Mouse (Mus musculus) heart, embryonic 11.5 days (tissue): Measurements from ENCODE around the gene Phf23. TPM values are rescaled to one million over a fixed set of nuclear protein-coding genes. Genes with fewer than 3 reads are reported as not detected.

Experiments used
- ATAC-seq: fragments of 200-750 bp; cut with Nextera tagmentation; replicated peaks from 2 replicates; pipeline ENCODE4 v1.8.0; 2017; ENCODE audit warnings: moderate library complexity; ENCODE audit not compliant: insufficient number of reproducible peaks, low FRiP score, low TSS enrichment
- H3K27ac ChIP-seq: fragments of 300-500 bp; sonication (generic); 2 replicates; pipeline ENCODE4 v1.5.1; 2014; ENCODE audit warnings: mild to moderate bottlenecking, low read depth, low read length
- H3K27me3 ChIP-seq: fragments of 300-500 bp; sonication (generic); 2 replicates; pipeline ENCODE4 v1.6.1; 2014; ENCODE audit warnings: mild to moderate bottlenecking, low read length, mixed read lengths; ENCODE audit not compliant: control insufficient read depth, insufficient read depth
- H3K36me3 ChIP-seq: fragments of 300-500 bp; sonication (generic); 2 replicates; pipeline ENCODE4 v1.6.1; 2014; ENCODE audit warnings: mild to moderate bottlenecking, low read length, moderate library complexity, mixed read lengths; ENCODE audit not compliant: control insufficient read depth, insufficient read depth
- H3K4me1 ChIP-seq: fragments of 300-500 bp; sonication (generic); 2 replicates; pipeline ENCODE4 v1.6.1; 2014; ENCODE audit warnings: low read length; ENCODE audit not compliant: control insufficient read depth, insufficient read depth
- H3K4me2 ChIP-seq: fragments of 300-500 bp; sonication (generic); 2 replicates; pipeline ENCODE4 v1.6.1; 2014; ENCODE audit warnings: mild to moderate bottlenecking, moderate library complexity
- H3K4me3 ChIP-seq: fragments of 300-500 bp; sonication (generic); 2 replicates; pipeline ENCODE4 v1.5.1; 2014; ENCODE audit warnings: low read depth, low read length
- H3K9ac ChIP-seq: fragments of 300-500 bp; sonication (generic); 2 replicates; pipeline ENCODE4 v1.6.1; 2014; ENCODE audit warnings: mild to moderate bottlenecking, low read depth, low read length, moderate library complexity
- H3K9me3 ChIP-seq: fragments of 300-500 bp; sonication (generic); replicated peaks from 2 replicates; pipeline ENCODE4 v1.6.1; 2016; ENCODE audit warnings: low read length; ENCODE audit not compliant: control insufficient read depth
- whole genome bisulfite sequencing: fragments of 180-500 bp; shearing (Covaris S2); extraction: QIAGEN DNeasy Blood & Tissue Kit; methylation state at CpG from one replicate; pipeline ENCODE4 v1.1.7; 2014; ENCODE audit not compliant: insufficient replicate concordance; 5-methylcytosine and 5-hydroxymethylcytosine counted together
- polyA plus RNA-seq: library from polyadenylated mRNA; unstranded; fragments of >200 nt; fragmentation: Nextera tagmentation; extraction: Ambion mirVana; gene quantifications from 2 replicates; pipeline ENCODE4 v1.2.1, GENCODE M21; 2014

Gene Phf23
- 27.3 and 29.9 TPM in 2 replicates for polyA plus RNA-seq

DNA sequence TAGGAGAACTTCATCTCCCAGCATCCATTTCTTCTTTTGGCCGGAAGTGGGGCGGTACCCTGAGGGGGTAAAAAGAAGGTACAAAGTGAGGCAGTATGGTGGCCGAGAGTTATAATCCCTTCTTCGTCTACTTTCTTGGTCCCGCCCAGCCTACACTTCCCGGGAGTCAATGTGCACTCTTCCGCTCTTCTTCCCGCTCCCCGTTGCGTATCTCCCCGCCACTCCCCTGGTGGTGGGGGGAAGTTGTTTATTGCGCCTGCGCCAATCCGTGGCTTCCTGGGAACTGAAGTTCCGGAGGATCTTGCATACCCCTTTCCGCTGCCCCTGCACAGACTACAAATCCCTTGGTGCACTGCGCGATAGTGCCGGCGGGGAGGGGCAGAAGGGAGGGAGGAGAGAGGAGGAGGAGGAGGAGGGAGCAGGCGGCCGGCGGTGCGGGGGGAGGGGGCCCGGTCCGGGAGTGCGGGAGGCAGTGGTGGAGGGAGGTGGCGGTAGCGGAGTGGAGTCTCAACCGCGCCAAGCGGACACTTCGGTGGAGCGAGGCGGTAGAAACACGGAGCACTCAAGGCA lies at the start of gene Phf23:
Gene Phf23 (plus strand): TSS at position 387 of the 570 bp plus-strand sequence.
- WGBS: under 1% methylated on average over 36 of the region's 36 CpGs
- Histone ChIP-seq H3K27ac (peak within 1 kb of the TSS; percentile 99), H3K36me3 (peaks cover 24% of the 10 kb centered on the region), H3K9ac (peak within 1 kb of the TSS; percentile 97), H3K9me3 (no peaks in the 10 kb centered on the region), H3K4me1 (peaks cover 16% of the 10 kb centered on the region), H3K27me3 (no peaks in the 10 kb centered on the region), H3K4me3 (peak within 1 kb of the TSS; percentile 88), H3K4me2 (peak within 1 kb of the TSS; percentile 59)
- peak; percentile 76 for ATAC-seq

DNA sequence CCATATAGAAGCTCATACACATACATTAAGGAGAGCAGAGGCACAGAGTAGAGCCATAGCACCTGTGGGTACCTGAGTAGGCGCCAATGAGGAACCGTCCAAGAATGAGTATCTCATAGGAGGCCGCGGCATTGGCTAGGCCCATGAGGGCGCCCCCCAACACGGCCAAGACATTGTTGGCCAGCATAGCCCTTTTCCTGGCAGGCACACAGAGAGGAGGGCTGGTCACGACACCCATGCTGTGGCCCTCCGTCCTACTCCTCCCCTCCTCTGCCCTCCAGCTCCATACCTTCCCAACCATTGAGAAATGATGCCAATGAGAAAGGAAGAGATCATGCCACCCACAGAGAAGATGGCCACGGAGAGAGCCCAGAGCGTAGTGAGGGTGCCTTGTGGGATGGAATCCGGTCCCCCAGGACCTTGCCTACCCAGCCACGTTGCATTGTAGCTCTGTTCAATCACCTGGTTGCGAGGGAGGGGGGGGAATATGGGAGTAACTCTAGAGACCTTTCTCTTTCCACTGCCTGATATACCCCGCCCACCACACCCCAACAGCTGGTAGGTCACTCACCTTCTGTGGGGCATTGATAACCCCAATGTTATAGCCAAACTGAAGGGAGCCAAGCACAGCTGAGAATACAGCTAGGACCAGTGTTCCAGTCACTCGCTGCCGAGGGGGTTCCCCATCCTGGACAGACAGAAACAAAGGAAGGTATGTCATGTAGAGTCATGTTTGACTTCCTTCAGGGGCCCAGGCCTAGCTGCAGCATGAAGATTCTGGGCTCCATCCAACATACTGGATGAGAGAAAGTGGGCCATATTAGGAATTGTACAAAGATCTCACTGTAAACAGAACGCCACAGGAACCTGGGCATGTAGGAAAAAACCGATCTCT lies 49.3 kb upstream of the Phf23 start:
- Histone ChIP-seq H3K36me3 (peaks cover 11% of the 10 kb centered on the region), H3K27me3 (peaks cover 5% of the 10 kb centered on the region), H3K9ac (peak overlapping the region; percentile 74), H3K27ac (peak overlapping the region; percentile 93), H3K4me2 (peak overlapping the region; percentile 92), H3K4me1 (peaks cover 13% of the 10 kb centered on the region; the same call in 1 of the 2 replicates), H3K4me3 (peak overlapping the region; percentile 64), H3K9me3 (no peaks in the 10 kb centered on the region)
- peak; percentile 55; the same call in 1 of the 2 replicates for ATAC-seq
- WGBS: 84% methylated on average over 18 of the region's 18 CpGs

DNA sequence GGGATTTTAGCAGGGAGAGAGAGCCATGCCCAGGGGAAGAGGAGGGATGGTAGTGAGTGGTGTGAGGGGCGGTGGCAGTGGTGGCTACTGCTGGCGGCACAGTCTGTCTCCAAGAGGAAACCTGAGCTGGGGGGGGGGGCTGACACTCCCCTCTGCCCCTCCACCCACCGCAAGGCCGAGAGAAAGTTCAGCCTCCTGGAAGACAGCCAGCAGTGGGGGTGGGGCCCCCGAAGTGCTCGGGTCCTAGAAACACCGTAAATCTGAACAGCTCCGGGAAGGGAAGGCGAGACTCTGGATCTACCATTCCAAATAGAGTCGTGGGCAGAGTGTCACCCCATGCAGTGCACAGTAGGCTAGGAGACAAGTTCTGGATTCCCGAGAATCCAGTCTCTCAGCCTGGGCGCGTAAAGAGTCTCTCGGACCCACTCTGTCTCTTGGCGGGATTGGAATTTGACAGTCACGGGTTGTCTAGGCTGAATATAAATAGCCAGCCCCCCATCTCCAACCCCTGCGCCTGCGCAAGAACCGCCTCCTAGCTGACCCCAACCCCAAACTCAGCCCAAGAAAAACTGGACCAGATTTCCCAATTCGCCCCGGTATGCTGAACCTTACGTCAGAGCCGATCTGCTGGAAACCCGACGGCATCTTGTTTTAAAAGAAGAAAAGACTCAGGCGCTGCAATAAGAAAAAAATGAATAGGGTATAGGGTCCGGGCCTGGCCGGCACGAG lies 48.1 kb upstream of the Phf23 start:
- Histone ChIP-seq H3K4me3 (peak overlapping the region; percentile 64), H3K36me3 (peaks cover 11% of the 10 kb centered on the region), H3K4me1 (peaks cover 13% of the 10 kb centered on the region; the same call in 1 of the 2 replicates), H3K4me2 (peak overlapping the region; percentile 92), H3K27ac (peak overlapping the region; percentile 93), H3K9me3 (no peaks in the 10 kb centered on the region), H3K27me3 (peaks cover 5% of the 10 kb centered on the region), H3K9ac (peak overlapping the region; percentile 74)
- ATAC-seq: peak; percentile 58; the same call in 1 of the 2 replicates
- WGBS: 2% methylated on average over 29 of the region's 29 CpGs

DNA sequence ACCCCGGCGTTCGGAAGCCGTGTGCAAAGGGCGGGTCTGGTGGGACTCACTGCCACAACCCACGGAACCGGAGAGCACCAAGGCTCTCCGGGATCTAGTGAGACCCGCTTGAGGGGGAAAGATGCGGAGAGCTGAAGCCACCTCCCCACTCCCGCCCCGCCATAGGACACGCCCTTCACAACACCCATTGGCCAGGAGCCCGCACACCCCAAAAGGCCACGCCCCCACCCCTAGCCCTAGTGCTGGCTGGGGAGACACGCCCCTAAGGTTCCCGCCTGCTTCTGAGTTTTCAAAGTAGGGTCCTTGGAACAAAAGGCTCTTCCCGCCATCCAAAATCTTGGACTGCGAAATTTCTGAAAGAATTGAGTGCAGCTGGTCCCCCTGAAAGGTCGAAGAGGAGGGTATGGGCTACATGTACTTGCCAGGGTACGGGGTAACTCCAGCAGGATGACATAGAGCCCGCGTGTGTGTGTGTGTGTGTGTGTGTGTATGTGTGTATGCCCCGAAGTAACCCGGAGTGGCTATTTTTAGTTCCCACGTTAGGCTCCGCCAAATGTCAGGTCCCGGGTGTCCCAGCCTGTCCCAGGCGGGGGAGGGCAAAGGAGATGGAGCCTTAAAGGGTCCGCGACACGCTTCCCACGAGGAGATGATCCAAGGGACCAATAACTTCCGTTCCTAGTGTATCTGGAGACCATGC lies 47.4 kb upstream of the Phf23 start, which contains the start of gene Slc2a4:
Gene Slc2a4 (minus strand): TSS at position 123 of the 697 bp plus-strand sequence.
- WGBS: 1% methylated on average over 34 of the region's 34 CpGs
- peak within 1 kb of the TSS; percentile 92 for H3K4me2 ChIP-seq
- no peaks in the 10 kb centered on the region for H3K9me3 ChIP-seq
- peaks cover 9% of the 10 kb centered on the region for H3K36me3 ChIP-seq
- peak within 1 kb of the TSS; percentile 93 for H3K27ac ChIP-seq
- peaks cover 3% of the 10 kb centered on the region; the same call in 1 of the 2 replicates for H3K27me3 ChIP-seq
- peak within 1 kb of the TSS; percentile 74 for H3K9ac ChIP-seq
- peak; percentile 90 for ATAC-seq
- peak within 1 kb of the TSS; percentile 64 for H3K4me3 ChIP-seq
- H3K4me1 ChIP-seq: peaks cover 13% of the 10 kb centered on the region; the same call in 1 of the 2 replicates

- Histone ChIP-seq H3K4me2 (peak overlapping the region; percentile 92), H3K4me3 (peak overlapping the region; percentile 64), H3K9me3 (no peaks in the 10 kb centered on the region), H3K9ac (peak overlapping the region; percentile 74; the same call in 1 of the 2 replicates), H3K4me1 (peaks cover 13% of the 10 kb centered on the region; the same call in 1 of the 2 replicates), H3K27me3 (peaks cover 3% of the 10 kb centered on the region; the same call in 1 of the 2 replicates), H3K27ac (peak overlapping the region; percentile 93), H3K36me3 (peaks cover 9% of the 10 kb centered on the region; the same call in 1 of the 2 replicates)
- WGBS: under 1% methylated on average over 14 of the region's 14 CpGs
- ATAC-seq: peak; percentile 35
Measured at GRCm38 (mm10) chr11:69948763-69949150, 46.8 kb upstream of the Phf23 start.

- WGBS: 41% methylated on average over 4 of the region's 4 CpGs
- Histone ChIP-seq H3K27me3 (no peaks in the 10 kb centered on the region), H3K9me3 (no peaks in the 10 kb centered on the region), H3K27ac (no peak overlapping the region), H3K4me1 (peaks cover 13% of the 10 kb centered on the region; the same call in 1 of the 2 replicates), H3K36me3 (no peaks in the 10 kb centered on the region), H3K9ac (no peak overlapping the region), H3K4me3 (no peak overlapping the region), H3K4me2 (no peak overlapping the region)
- ATAC-seq: no peak
Measured at GRCm38 (mm10) chr11:69950807-69951459, 44.6 kb upstream of the Phf23 start.

DNA sequence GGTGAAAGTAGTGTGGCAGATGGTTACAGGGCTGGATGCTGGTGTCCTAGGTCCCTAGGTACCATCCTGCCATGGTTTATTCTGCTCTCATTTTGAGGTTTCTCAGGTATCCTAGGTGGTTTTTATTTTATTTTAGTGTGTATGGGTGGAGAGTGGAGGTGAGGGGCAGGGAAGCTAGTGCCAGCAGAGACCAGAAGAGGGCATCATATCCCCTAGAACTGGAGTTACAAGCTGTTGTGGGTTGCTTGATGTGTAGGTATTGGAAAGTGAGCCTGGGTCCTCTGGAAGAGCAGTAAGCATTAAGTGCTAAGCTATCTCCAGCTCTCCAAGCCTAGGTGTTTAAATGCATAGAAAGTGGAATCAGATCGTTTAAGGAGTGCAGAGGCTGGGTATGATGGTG lies 43.3 kb upstream of the Phf23 start:
- Histone ChIP-seq H3K27me3 (no peaks in the 10 kb centered on the region), H3K9me3 (no peaks in the 10 kb centered on the region), H3K4me1 (peaks cover 7% of the 10 kb centered on the region; the same call in 1 of the 2 replicates), H3K4me3 (no peak overlapping the region), H3K9ac (no peak overlapping the region), H3K4me2 (no peak overlapping the region), H3K36me3 (no peaks in the 10 kb centered on the region), H3K27ac (no peak overlapping the region)
- ATAC-seq: no peak
- 47% methylated on average over 1 of the region's 1 CpGs for WGBS
